Mouse (Mus musculus): ENCODE data around the gene Slc29a3.

Gene Slc29a3

DNA sequence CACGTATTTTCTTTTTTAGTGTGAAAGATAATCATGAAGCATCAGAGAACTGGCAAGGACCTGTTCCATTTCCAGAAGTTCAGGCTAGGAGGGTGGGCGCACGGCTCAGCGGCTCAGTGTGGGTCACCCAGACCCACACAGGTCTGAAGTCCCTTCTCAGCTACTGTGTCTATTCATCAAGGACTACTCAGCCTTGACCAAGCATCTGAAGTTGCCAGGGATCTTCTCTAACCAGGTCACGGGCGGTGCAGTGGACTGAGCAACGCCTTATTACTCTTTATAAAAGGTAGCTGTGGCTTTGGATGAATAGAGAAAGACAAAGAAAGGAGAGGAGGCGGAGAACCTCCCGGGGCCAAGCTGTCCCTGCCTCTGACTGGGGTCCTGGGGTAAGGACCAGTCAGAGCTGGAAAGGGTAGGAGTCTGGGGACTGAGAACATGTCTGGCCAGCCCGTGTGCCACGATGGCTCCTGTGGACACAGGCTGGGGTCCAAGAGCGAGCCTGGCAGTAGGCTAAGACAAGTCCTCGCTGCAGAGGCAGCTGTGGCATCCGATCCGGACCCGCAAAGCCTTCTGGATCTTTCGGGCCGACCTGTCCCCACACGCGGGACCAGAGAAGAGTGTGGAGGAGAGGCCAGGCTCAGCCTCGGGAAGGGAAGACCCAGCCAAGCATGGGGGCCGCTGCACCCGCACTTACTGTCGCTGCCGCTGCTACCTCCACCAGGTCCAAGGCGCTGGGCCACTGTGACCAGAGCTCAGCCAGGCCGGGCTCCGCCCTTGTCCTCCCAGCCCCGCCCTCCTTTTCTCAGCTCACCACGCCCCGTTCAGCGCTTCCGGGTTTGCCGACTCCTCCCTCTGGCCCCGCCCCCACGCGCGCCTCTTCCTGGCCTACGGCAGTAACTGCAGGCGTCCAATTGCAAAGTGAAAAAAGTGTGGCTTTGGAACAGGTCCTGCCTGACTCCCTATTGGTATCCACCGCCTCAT is at the start of gene Slc29a3:
TSS of gene Slc29a3 (minus strand) at position 755 of the 981 bp plus-strand sequence.
- DNase-seq (ENCODE audit: low spot score) = peak; percentile 98

DNA sequence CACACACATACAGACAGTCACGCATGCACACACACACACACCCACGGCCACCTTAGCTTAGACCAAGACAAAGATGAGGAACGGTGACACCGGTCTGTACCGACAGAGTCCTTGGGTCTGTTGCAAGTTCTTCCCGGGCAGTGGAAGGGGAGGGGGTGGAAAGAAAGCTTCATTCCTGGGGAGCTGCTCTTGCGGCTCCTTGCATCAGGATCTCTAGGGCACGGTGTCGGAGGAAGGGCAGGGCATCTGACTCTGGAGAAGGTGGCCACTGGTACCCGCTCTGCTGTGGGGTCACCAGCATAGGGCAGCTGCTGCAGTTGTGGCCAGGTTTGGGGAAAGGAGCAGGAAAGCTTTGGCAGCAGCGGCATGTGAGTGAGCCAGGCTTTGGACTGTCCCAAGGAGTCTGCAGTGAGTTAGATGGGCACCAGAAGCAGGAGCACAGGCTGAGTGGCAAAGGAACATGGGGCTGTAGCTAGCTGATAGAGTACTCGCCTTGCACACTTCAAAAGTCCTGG is 49.4 kb upstream of the Slc29a3 start:
- peak; percentile 69 for DNase-seq (ENCODE audit: low spot score)

DNA sequence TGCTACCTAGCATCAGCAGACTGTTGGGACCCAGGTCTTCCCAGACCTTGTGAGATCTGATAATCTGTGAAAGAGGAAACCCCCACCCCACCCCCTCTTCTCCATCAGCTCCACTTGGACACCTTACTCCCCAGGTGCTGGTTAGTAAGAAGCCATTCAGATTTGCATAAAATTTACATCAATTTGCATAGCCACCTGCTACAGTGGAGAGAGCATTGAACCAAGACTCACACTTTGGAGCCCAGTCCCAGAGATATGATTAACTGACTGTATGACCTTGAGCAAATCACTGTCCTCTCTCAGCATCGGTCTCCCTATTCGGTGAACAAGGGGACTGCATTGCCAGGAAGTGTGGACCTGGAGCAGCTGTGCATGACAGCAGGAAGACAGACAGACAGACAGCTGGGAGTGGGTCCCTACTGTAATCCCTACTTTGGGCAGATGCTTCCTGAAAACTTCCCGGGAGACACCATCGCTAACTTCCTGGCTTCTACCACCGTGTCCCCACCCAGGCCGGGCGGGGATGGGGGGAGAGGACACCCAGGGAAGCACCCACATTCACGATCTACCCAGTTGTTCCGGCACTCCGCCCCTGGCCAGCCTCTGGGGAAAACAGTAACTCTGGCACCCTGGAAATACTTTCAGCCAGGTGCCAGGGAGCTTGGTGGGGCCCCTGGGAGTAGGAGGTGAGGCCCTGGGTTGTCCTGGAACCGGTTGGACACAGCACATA is 48.7 kb upstream of the Slc29a3 start:
- no peak for DNase-seq (ENCODE audit: low spot score)

DNA sequence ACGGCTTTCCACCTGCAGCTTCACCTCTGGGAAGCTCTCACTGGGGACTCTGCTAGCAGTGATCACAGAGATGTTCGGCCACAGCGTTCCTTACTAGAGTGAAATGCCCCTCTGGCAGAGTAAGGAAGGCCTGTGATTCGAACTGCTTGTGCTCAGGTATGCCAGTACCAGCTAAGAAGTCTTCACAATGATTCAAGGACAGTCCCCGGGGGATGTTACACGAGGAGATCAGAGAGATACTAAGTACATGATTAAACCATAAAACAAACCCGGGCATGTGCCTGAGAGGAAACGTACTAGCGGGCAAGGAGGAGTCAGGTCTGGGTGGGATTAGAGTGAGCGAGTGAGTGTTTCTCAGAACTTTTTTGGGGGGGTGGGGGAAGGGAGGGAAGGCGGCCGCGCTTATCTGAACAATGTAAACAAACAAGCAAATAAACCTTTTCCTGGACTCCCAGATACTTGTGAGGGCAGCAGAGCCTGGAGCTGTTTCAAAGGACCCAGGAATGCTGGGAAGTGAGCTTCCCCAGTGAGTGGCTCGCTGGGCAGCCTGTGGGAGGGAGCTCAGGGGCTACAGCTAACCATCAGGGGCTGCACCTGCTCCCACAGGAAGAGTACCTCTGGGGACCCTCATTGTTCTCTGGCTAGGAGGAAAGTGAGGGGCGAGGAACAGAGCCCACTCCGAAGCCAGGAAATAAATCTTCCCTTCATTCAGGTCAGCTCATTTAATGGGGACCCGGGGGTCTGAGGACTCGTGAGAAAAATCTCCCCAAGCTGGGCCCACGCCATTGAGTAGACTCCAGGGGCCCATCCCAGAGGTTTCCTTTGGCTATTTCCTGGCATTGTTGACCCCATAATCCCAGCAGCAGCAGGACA is 47.9 kb upstream of the Slc29a3 start:
- DNase-seq (ENCODE audit: low spot score) = peak; percentile 56

DNA sequence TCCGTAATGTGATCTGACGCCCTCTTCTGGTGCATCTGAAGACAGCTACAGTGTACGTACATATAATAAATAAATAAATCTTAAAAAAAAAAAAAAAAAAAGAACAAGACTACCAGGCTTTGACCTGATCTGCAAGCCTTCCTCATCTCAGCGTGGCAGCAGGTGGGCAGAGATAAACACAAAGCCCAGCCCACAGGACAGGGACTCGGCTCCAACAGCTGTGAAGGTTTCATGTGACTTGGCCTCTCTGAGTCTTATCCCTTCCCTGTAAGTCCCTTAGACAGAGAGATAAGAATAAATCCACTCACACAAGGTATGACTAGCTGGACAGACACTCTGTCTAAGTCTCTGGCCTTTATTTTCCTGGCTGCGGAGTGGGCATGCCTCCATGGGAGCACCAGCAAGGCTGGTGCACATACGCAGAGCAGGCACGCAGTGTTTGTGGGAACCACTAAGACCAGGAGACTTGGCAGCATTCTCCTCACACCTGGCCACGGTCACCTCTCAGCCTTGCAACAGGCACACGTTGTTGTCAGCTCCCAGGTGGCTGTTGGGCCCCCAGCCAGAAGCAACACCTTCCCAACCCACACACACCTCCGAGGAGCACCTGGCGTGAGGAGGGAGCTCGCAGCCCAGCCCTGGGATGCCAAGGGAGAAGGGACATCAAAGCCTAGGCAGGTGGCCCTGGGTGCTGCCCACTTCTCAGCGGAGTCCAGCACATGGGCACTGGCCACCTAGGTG is 45.3 kb upstream of the Slc29a3 start:
- no peak for DNase-seq (ENCODE audit: low spot score)

DNA sequence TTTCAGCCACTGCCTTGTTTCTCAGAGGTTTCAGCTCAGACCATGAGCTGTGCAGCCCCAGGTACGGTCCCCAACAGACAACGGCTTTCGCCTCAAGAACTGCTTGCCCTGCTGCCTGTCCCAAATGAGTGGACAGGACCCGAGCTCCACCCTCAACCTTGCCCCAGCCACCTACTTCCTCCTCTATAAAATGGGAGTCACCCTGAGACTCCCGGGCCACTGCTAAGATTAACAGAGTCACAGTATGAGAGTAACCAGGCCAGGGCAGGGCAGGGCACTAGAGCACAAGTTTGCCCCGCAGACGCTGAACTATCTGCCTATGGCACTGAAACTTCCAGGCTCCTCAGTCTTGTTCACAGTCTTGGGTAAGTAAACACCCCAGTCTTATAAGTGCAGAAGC is 43.9 kb upstream of the Slc29a3 start:
- DNase-seq (ENCODE audit: low spot score) = no peak

DNA sequence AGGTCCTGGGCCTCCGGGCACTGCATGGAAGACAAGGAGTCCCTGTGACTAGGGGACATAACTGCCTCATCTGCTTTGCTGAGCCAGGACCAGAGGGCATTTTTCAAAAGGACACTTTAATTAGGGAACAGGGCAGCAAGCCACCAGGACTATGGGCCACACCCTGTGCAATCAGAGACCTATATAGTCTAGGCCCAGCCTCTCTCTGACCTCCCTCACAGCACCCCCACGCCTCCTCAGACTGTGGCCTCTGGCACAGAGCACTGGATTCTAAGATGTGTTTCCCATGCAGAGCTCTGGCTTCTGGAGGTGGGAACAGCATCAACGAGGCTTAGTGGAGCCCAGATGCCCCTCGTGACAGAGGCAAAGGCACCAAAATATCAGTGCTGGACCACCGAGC is 43.4 kb upstream of the Slc29a3 start:
- no peak for DNase-seq (ENCODE audit: low spot score)

DNA sequence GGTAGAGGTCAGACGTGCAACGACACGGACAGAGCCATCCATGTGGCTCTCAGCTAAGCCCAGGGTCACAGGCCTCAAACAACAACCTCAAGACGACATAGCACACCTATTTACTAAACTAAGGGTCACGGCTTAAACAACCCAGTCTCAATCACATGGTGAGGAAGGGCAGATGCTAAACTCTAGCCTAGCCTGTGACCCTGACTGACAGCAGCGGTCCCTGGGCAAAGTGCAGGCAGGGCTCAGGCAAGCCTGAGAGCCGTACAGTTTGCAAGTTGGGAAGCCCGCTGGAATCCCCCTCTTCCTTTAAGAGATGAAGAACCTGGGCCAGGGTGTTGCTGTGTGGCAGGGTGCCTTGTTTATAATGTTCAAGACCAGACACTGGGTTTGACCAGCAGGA is 42.2 kb upstream of the Slc29a3 start:
- DNase-seq (ENCODE audit: low spot score) = peak; percentile 56

DNA sequence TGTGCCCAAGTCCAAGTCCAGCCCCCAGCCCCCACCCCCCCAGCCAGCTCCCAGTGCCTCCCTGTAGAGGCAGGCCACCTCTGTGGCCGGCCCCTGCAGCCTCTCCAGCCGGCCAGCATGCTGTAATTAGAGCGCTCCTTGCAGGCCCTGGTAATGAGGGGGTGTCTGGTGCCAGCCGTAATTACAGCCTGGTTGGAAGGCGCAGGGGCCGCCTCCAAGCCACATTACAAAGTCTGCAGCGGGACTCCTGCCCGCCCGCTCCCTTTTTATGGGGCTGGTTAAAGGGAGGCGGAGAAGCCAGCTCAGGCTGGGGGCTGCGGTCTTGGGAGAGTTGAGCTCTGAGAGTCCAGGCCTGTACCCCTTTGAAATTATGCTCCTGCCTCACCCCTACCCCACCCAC is 41.8 kb upstream of the Slc29a3 start:
- peak; percentile 88 for DNase-seq (ENCODE audit: low spot score)

DNA sequence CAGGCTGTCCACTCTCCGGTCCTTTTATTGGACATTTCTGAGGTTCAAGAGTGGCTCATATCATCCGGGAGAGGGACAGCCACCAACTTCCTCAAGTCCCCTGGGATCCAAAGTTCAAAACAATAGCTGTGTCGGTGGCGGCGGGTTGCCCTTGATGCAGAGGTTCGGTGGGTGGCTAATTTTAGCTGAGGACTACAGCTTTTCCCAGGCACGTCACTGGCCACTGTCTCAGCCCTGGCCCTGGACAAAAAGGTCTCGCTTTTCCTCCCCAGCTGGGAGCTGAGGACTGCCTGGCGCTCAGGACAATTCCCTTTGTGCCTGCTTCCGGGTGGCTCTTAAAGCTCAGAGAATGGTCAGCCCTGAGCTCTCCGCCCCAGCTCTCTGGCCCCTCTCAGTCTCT is 40.2 kb upstream of the Slc29a3 start:
- no peak for DNase-seq (ENCODE audit: low spot score)

DNA sequence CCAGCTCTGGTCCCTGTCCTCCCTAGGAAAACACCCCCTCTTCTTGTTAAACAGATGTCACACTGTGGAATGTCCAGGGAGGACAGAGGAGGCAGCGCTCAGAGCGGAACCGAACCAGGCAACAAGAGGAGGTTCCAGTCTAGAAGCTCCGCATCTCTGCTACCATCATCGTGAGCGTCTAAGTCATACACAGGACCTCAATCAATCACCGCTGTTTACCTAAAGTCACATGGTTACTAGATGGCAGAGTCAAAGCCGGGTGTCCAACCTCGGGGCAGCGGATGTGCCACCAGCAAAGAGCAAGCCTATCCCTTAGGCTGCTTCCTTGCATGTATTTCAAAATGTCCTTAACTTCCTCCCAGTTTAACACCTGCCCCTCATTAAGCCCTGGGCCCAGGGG is 39.8 kb upstream of the Slc29a3 start:
- no peak for DNase-seq (ENCODE audit: low spot score)

DNA sequence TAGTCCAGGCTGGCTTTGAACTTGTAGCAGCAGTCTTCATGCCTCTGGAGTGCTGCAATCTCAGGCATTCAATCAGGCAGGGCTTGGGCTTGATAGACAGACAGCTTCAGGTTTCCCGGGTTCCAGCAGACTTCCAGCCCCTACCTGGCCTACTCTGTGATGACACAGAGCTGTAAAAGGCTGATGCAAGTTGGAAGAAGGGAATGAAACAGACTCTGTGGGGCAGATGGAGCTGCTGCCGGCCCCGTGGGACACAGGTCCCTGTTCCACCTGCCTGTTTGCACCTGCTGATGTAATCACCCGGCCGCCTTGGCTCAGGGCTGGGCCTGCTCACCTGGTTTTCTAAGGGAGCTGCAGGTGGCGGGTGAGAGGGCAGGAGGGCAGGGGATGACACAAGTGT is 38.3 kb upstream of the Slc29a3 start:
- peak; percentile 53 for DNase-seq (ENCODE audit: low spot score)

DNA sequence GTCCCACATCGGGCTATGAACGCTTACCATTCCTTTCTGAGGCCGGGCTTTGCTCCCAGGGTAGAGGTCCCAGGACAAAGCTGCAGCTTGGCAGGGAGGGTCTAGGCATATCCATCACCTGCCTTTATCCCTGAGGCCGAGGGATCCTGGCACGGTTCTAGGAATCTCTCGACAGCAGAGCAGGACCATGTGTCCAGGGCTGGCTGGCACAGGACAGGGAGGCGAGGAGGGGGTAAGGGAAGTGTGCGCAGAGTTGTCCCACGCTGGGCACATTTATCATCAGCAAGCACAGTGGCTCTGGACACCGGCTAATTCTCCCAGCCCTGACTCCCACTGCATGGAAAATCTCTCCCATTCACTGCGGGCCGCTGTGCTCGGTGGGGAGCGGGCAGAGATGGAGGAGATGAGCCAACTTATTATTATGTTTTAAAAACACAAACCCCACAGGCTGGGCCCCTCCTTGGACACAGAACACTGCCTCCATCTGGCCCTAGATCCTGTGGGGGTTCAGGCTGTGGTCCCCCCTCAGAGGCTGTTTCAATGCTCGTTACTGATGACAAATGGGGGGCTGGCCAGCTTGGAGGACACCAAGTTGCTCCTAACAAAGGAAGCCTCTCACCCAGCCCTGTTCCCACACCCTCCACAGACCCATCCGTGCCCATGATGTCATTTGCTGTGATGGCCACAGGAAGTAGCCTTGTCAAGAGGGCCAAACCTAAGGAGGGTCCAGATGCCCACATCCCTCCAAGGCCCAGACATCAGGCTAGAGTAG is 34.9 kb upstream of the Slc29a3 start:
- no peak for DNase-seq (ENCODE audit: low spot score)

DNA sequence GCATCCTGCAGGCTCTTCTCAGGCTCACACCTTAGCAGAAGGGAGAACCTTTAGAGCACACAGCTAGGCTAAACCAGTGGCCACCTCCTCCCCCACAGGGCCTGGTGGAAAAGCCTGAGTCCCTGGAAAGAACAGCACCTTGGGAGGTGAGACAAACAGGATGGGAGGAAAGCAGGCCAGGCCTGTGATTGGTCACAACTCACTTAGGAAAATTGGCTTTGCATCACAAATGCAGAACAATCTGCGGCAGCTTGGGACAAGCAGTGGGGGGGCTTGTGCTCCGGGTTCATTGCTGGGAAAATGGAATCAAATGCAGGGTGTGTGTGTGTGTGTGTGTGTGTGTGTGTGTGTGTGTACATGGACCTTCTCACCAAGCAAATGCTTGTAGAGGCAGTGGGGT is 31.0 kb upstream of the Slc29a3 start:
- no peak for DNase-seq (ENCODE audit: low spot score)

DNA sequence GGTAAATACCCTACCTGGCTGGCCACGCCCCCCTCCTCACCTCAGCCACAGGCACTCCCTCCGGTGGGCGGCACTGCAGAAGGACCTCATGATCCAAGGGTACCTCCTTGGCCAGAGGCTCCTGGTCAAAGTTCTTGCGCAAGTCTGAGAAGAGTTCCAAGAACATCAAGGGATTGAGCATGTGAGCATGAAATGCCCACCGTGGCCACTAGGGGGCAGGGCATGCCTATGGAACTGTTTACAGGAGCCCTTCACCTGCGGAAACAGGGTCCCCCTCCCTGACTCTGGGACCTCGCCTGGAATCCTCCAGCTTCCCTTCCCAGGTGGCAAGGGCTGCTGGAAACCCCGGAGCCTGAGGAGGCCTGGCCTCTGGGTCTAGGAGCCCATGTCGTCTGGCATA is 27.0 kb upstream of the Slc29a3 start:
- peak; percentile 89 for DNase-seq (ENCODE audit: low spot score)

DNA sequence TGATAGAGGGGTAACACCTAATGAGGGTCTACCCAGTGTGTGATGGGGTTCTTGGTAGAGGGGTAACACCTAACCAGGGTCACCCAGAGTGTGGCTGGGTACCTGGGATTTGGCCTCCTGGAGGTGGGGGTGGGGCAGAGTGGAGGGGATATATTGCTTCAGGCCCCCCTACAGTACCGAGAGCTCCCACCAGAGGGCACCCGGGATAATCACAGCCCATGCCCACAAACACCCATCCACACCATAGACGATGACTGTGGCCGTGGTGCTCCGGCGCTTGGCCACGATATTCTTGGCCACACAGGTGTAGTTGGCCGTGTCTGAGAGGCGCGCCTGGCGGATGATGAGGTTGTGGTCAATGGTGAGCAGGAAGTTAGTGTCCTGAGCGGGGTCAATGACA is 25.9 kb upstream of the Slc29a3 start:
- DNase-seq (ENCODE audit: low spot score) = peak; percentile 64

DNA sequence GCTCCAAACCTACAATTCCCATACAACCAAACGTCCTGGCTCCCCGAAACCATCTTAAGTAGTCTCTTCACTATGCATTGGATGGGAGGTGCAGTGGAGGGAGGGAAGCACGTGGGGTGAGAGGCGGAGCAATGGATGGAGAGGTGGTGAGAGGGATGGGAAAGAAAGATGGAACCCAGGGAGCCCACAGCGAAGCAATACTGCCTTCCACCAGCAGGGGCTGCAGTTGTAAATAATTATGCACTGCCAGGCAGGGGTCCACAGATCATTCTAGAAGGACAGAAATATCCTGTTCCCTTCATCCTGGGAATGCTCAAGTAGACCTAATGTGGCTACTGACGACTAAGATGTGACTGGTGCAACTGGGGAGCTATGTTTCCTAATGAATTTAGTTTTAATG is 22.9 kb upstream of the Slc29a3 start:
- DNase-seq (ENCODE audit: low spot score) = peak; percentile 46

DNA sequence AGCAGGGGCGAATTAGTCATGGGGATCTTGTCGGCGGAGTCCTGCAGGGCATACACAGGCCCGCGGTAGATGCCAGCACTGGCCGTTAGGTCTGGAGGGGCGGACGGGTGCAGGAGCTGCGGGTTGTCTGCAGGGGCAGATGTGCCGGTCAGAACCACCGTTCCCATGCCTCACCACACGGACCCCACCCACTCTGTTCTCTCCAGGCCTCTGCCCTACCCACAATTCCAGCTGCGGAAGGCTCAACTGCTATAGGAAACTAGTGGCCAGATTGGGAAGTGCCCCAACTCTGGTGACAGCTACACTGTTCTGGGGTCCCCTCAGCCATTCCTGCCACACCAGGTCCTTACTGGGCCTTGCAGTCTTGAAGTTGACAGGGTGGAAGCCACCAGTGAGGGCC is 22.0 kb upstream of the Slc29a3 start:
- DNase-seq (ENCODE audit: low spot score) = no peak

DNA sequence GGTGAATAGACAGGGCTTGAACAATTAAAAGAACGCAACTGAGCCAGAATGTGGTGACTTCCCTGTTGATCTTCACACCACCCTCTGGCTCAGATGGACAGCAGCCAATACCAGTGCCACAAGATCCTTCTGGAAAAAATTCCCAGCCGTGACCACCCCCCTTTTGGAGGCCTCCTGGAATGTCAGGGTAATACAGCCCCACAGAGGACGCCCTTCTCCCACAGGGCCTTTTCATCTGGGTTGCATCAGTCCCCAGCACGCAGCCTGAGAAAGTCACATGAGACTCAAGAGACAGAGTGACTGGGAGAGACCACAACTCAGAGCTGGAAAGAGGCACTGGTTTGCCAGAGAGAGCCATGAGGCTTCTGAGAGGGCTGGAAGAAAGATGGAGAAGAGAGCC is 18.3 kb upstream of the Slc29a3 start:
- DNase-seq (ENCODE audit: low spot score) = peak; percentile 76

DNA sequence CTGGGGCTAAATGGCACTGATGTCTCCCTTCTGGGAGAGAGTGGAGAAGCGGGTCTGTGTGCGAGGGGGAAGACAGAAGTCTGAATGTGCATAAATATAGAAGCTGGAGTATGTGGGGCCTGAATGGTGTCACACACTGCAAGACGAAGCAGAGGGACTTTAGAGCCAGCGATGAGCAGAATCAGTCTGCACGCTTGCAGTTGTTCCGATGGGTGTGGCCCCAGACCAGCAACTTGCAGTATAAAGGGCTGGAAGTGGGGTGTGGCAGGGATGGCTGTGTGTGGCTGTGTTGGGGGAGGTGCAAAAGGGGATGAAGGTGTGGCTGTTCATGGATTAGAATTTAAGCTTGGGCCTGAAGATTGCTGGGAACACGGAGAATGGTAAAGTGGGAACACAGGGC is 16.0 kb upstream of the Slc29a3 start:
- no peak for DNase-seq (ENCODE audit: low spot score)

DNA sequence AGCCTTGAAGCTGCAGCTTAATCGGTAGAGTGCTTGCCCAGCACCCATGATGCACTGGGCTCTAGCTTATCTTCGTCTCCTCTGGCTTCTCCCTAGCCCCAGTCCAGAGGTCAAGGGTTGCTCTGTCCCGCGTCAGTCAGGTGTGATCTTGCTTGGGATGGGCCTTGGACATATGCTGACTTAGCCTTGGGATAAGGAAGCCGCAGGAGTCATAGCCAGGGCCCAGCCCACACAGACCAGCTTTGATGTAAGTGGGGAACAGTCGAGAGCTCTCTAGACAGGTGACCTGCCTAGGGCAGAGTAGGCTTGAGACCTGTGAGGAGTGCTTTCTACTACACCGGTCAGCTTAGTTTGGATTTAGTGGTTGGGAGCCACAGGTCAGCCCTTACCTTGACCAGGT is 14.8 kb upstream of the Slc29a3 start:
- no peak for DNase-seq (ENCODE audit: low spot score)

Measured in MN1 (cell line).